Mouse (Mus musculus) testis, adult 2 months (tissue): Measurements from ENCODE around the gene Tubgcp2. TPM values are rescaled to one million over a fixed set of nuclear protein-coding genes. Genes with fewer than 3 reads are reported as not detected.

Source experiments
- H3K27ac ChIP-seq: fragments of 200-500 bp; 2 replicates; pipeline ENCODE4 v1.5.1; 2012; ENCODE audit warnings: low read depth, low read length; ENCODE audit not compliant: control insufficient read depth, insufficient read depth
- H3K27me3 ChIP-seq: fragments of 200-500 bp; 2 replicates; pipeline ENCODE4 v1.6.1; 2012; ENCODE audit warnings: mild to moderate bottlenecking, low read length, moderate library complexity; ENCODE audit not compliant: control insufficient read depth, insufficient read depth
- H3K36me3 ChIP-seq: fragments of 200-500 bp; 2 replicates; pipeline ENCODE4 v1.6.1; 2012; ENCODE audit warnings: mild to moderate bottlenecking, low read length; ENCODE audit not compliant: control insufficient read depth, insufficient read depth
- H3K4me1 ChIP-seq: fragments of 200-500 bp; 2 replicates; pipeline ENCODE4 v1.6.1; 2012; ENCODE audit warnings: low read length; ENCODE audit not compliant: control insufficient read depth, insufficient read depth
- H3K4me3 ChIP-seq: fragments of 200-500 bp; 2 replicates; pipeline ENCODE4 v1.5.1; 2012; ENCODE audit warnings: low read depth, mild to moderate bottlenecking, low read length, moderate library complexity, mixed read lengths; ENCODE audit not compliant: control insufficient read depth
- CTCF ChIP-seq: fragments of 200-500 bp; IDR thresholded peaks from 2 replicates; pipeline ENCODE4 v1.5.1; 2012; ENCODE audit warnings: low read depth, mild to moderate bottlenecking, inconsistent platforms, low read length, moderate library complexity; ENCODE audit not compliant: control insufficient read depth, insufficient read depth, insufficient replicate concordance
- POLR2A ChIP-seq: fragments of 200-500 bp; IDR thresholded peaks from 2 replicates; pipeline ENCODE4 v1.6.1; 2012; ENCODE audit warnings: low read depth, mild to moderate bottlenecking, inconsistent platforms, low read length, moderate library complexity; ENCODE audit not compliant: control insufficient read depth
- polyA plus RNA-seq: library from polyadenylated mRNA; depleted of rRNA; stranded (reverse); fragments of >200 nt; gene quantifications from 2 replicates; pipeline ENCODE4 v1.2.3, GENCODE M21; 2012

The Tubgcp2 gene
- polyA plus RNA-seq, 1 experiment: 60.3 TPM

DNA sequence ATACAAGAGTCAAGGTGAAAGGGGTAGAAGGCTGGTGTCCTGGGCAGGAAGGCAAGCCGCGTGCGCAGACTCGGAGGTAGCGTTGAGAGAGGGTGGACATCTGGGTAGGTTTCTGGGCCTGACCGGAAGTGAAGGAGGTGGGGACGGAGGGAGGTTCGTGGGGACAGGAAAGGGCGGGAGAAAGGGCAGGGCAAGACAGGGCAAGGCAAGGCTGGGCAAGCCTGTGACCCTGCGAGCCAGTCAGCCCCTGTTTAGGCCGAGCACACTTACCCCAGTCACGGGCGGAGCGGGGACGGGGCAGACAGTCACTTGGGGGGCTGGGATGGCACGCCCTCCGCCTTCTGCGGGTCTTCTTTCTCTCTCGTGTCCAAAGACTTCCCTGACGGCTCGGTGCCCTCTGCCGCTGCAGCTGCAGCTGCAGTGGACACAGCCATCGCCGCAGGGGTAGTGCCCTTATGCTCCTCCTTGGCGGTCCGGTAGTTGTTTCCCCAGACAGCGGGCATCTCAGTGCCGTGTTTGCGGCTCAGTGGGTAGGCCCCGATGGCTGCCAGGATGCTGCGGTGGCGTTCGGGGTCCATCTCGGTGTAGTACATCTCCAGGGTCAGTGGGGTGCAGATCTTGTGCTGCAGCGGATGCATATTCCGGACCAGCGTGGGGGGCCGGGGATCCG, 33.7 kb upstream of the Tubgcp2 start:
- H3K4me1 ChIP-seq: peaks cover 10% of the 10 kb centered on the region; the same call in 1 of the 2 replicates
- H3K27ac ChIP-seq: no peak overlapping the region
- peak; percentile 54; the same call in 1 of the 2 replicates for TF ChIP-seq POLR2A
- TF ChIP-seq CTCF: no peak
- H3K4me3 ChIP-seq: peak overlapping the region; percentile 77
- H3K27me3 ChIP-seq: no peaks in the 10 kb centered on the region
- H3K36me3 ChIP-seq: no peaks in the 10 kb centered on the region

DNA sequence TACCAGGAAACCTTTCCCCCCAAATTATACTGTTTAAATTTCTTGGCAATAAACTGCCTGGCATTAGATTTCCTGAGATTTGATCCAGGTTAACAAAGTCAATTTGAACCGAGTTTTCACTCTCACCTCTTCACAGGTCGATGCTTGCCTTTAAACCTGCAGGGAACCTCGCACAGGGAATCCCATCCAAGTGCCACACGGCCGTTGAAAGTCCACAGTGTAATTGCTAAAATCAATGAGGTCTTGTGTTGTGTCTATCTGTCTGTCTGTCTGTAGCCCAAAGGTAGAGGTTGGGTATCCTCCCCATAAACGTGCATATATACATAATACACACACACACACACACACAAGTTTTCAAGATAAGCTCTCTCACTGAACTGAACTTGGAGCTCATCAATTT, 30.9 kb upstream of the Tubgcp2 start:
- H3K36me3 ChIP-seq: no peaks in the 10 kb centered on the region
- no peaks in the 10 kb centered on the region for H3K27me3 ChIP-seq
- no peak for TF ChIP-seq CTCF
- TF ChIP-seq POLR2A: no peak
- peaks cover 12% of the 10 kb centered on the region; the same call in 1 of the 2 replicates for H3K4me1 ChIP-seq
- H3K4me3 ChIP-seq: no peak overlapping the region
- no peak overlapping the region for H3K27ac ChIP-seq

DNA sequence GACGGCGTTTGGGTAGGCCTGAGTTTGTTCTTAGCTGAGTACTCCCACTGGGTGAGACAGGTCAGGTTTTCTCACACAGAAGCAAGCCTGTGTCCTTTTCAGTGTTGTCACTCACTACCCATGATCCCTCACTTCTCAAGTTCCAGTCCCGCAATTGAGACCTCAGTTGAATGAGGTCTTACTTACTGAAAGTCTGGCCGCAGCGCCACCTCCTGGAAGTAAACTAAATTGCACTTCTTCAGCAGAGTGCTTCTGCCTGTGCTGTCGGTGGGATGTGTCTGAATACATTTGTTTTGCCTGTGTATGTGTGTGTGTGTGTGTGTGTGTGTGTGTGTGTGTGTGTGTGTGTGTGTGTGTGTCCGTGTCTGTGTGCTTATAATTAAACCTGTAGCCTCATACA, 26.6 kb upstream of the Tubgcp2 start:
- no peak for TF ChIP-seq POLR2A
- peak; percentile 73; the same call in 1 of the 2 replicates for TF ChIP-seq CTCF
- Histone ChIP-seq H3K36me3 (no peaks in the 10 kb centered on the region), H3K27ac (no peak overlapping the region), H3K27me3 (no peaks in the 10 kb centered on the region), H3K4me3 (no peak overlapping the region), H3K4me1 (peaks cover 13% of the 10 kb centered on the region)

DNA sequence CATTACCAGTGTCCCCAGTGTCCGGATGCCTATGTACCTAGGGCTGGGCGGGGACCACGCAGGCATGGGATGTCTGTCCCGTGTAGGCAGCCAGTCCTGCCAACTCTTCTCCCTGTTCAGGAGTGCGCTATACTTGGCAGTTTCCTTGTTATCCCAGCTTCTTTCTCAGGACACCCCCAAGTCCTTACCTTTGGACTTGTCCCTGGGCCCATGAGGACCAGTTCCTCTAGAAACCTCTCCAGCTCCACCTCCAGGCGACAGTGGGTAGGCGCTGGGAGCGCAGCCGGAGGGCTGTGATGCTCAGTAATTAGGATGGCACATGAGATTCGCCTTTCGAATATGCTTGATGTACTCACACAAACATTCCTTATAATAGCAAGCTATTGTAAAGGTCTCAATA, 25.8 kb upstream of the Tubgcp2 start:
- no peak for TF ChIP-seq POLR2A
- no peak for TF ChIP-seq CTCF
- H3K36me3 ChIP-seq: no peaks in the 10 kb centered on the region
- no peaks in the 10 kb centered on the region; the same call in 1 of the 2 replicates for H3K27me3 ChIP-seq
- H3K4me1 ChIP-seq: peaks cover 16% of the 10 kb centered on the region
- no peak overlapping the region for H3K4me3 ChIP-seq
- H3K27ac ChIP-seq: no peak overlapping the region

DNA sequence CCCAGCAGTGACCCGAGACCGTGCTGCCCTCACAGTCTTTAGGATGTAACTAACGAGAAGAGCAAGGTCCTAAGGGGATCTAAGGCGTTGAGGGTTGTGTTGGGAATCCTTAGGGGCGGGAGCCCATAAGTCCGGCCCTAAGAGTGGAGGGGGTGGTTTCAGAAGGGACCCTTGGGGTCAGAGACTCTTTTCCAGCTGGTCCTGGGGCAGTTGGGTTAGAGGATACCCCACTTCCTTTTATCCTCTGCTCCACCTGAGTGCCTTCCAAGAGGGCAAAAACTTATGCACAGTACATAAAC, 25.3 kb upstream of the Tubgcp2 start:
- Histone ChIP-seq H3K4me3 (no peak overlapping the region), H3K27me3 (no peaks in the 10 kb centered on the region; the same call in 1 of the 2 replicates), H3K36me3 (no peaks in the 10 kb centered on the region), H3K27ac (no peak overlapping the region), H3K4me1 (peaks cover 16% of the 10 kb centered on the region)
- TF ChIP-seq POLR2A (no peak), CTCF (no peak)

DNA sequence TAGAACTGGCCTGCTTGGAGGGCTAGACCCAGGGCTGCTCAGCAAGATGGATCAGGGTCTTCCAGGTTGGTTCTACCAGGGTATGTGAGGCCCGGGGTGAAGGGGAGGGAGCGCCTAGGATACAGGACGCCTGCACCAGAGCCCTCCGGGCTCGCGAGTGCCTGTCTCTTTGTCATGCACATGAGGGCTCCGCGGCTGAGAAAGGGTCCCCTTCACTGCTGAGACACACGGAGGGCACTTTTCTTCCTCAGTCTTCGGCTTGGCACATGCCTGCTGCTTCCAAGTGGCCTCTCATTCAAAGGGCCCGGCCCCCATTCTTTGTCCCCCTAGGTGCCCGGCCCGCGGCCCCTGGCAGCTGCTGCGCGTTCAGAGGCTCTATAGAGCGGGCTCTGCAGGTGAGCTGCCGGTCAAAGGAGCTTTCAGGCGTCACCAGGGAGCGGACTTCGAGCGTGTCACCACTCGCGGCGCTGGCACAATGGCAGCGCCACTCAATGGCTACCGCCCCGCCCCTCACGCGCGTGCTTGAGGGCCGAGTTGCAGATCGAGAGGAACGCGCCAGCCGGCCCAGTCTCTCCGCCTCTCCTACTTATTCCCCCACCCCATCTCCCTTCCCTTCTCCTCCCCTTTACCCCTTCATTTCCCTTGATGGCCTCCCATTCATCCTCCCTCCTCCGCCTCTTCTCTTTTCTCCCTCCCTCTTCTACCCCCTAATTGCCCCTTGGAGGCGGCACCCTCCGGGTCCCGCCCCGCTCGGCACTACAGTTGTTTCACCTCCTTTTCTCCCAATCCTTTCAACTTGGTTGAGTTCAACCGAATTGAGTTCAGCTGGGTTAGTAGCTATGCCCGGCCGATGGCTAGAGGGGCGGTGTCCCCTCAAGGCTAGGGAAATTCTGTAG, 24.7 kb upstream of the Tubgcp2 start:
- H3K4me3 ChIP-seq: no peak overlapping the region; the same call in 1 of the 2 replicates
- TF ChIP-seq POLR2A (no peak), CTCF (no peak)
- H3K27ac ChIP-seq: no peak overlapping the region
- no peaks in the 10 kb centered on the region for H3K36me3 ChIP-seq
- H3K27me3 ChIP-seq: no peaks in the 10 kb centered on the region; the same call in 1 of the 2 replicates
- peaks cover 16% of the 10 kb centered on the region for H3K4me1 ChIP-seq

DNA sequence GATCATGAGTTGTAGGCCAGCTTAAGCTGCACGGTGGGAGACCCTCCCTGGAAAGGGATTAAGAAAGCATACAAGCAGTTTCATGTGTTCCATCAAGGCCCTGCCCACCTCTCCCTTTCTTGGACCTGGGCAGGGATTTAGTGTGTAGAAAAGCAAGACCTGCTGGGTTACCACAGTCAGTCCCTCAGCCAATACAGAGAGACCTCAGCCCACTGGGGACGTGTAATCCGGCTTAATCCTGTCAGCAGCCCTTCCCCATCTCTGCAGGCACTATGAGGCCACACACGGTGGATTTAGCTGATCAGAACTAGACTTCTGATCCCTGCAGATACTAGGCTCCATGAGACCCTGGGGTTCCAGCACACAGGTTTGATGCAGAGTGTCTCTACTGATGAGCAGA, 23.1 kb upstream of the Tubgcp2 start:
- Histone ChIP-seq H3K27me3 (no peaks in the 10 kb centered on the region; the same call in 1 of the 2 replicates), H3K27ac (no peak overlapping the region), H3K4me1 (peaks cover 14% of the 10 kb centered on the region), H3K36me3 (no peaks in the 10 kb centered on the region), H3K4me3 (no peak overlapping the region)
- TF ChIP-seq POLR2A (no peak), CTCF (no peak)
